Mouse (Mus musculus) cortical plate, adult 2 months (tissue): ENCODE measurements around the gene Ulk3.

Experiments used
- CTCF ChIP-seq: fragments of 200-500 bp; IDR thresholded peaks from 2 replicates; pipeline ENCODE4 v1.5.1; 2011; ENCODE audit warnings: mild to moderate bottlenecking, control low read depth, low read length; ENCODE audit not compliant: insufficient read depth; ENCODE audit errors: extremely low read depth
- POLR2A ChIP-seq: fragments of 200-500 bp; IDR thresholded peaks from 2 replicates; pipeline ENCODE4 v1.6.1; 2011; ENCODE audit warnings: mild to moderate bottlenecking, low read length, control low read depth; ENCODE audit not compliant: insufficient read depth; ENCODE audit errors: extremely low read depth

DNA sequence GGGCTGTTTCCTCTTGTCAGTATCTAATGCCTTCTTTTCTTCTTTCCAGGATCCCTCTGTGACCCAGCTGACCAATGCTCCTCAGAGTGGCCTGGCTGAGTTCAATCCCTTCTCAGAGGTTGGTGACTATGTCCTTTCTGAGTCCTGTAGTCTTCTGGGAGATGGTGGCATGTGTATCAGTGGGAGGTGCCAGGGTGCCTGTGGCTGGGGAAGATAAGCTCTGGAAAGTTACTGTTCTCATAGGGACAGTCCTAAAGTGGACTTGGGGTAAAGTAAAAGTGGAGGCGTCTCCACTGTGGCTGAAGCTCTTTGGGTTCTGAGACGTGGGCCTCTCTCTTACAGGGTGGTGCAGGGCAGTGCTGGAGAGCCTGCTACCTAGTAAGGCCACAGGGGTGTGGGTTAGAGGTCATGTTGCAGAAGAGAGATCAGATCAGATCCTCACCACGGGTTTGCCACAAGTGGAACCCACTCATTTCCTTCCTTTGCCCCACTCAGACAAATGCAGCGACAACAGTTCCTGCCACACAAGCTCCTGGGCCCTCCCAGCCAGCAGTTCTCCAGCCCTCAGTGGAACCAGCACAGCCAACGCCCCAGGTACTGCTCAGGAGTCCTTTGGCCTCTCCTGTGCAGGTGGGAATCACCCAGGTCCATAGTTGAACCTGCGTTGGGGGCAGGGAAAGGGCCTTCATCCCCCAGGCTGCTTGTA is 12.0 kb upstream of the Ulk3 start:
- TF ChIP-seq POLR2A, result no peak
- no peak for TF ChIP-seq CTCF
